Mouse (Mus musculus) thymus, postnatal 25 days (tissue): ENCODE results near the gene Dlgap4.

Source experiments
- DNase-seq: peaks from one replicate; pipeline ENCODE4 v3.0.0; 2022

The Dlgap4 gene

DNA sequence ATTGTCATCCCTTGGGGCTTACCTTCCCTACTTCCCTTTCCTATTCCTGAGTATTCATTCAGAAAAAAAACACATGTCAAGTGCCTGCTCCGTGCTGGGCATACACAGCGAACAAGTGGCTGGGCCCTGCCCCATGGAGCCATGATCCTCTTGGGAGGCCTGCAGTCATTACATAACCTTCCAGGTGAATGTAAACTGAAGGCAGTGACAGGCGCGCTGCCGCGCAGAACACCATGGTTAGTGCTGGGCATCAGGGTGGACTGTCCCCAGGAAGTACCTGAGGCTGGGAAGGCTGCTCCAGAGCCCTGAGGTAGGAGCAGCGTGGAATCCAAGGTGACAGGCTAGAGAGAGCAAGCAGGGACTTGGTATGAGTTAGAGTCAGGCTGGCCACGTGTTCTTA is 7.4 kb downstream of the Dlgap4 start:
- no peak for DNase-seq

DNA sequence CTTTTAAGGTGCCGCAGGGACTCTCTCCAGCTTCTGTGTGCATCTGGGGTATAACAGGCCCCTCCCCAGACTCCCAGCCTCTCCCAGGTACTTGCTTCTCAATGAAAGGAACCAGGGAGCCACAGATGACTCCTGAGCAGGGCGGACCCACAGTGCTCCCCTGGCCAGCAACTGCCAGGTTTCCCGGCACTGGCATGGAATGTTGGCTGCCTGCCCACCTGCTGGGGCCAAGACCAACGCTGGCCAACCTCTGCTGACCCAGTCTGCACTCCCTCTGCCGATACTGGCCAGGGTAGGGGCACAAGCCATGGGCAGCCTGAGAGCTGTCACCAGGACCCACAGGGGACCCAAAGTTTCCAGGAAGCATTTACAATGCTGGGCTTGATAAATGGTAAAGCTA is 7.9 kb downstream of the Dlgap4 start:
- no peak for DNase-seq

DNA sequence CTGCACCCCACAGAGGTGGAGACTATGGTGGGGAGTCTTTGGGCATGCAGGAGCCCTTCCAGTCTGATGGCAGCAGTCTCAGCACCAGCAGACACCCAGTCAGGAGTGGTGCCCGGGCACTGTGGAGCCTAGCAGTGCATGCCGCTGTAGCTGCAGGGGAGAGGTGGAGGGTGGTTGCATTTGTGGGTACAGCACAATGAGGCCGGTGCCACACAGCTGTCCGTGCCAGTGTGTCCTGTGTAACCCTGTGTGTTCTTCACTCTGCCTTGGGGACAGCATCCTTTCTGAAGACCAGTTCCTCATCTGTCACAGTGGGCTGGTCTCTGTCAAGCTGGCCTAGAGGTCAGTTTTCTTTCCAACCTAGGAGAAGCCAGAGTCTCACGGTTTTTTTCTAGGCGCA is 8.7 kb downstream of the Dlgap4 start:
- no peak for DNase-seq

DNA sequence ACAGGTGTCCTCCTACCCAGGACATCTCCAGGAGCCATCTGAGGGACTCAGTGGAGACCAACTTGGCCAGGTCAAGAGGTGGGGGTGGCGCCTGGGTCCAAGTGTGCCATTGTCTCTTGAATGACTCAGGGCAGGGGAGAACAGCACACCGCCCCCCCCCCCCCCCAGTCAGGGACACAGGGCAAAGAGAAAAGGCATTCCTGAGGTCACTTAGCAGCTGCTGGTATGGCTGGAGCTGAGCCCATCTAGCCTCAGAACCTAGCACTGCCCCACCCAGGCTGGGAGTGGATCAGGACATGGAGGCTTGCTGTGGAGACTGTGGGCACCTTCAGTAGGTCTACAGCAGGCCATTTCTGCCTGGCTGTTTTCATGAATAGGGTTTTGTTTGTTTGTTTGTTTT is 9.7 kb downstream of the Dlgap4 start:
- no peak for DNase-seq

DNA sequence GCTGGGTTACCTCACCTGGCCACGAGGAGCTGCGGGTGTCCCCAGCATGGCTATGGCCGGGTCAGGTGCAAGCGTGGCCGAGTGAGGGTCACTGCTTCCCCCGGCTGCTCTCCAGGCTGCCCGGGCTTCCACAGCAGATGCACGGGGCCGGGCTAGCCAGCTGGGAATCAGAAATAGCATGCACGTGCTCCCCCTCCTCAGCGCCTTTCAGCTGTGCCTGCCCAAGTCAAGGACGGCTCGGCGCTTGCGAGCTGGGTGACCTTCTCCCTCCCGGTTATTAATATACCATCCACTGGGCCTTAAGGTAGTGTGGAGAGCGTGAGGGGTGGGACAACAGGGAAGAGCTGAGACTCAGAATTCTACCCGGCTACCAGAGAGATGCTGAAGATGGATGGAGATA is 11.8 kb downstream of the Dlgap4 start:
- DNase-seq: no peak

DNA sequence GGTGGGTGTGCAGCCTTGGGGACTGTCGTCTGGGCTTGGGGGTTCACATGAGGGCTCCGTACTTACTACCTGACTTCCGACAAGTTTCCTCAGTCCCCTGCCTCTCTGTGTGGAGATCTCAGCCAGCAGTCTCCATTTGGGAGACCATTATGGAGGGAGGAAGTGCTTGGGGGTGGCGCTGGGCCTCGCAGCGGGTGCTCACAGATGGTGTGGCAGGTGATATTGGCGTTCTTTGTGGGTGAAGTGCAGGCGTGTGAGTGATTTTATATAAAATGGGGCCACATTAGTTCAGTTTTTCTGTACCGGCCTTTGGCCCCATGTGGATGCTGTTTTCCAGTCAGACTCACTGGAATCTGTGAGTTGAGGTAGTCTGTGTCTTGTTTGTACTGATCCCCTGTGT is 12.6 kb downstream of the Dlgap4 start:
- no peak for DNase-seq

DNA sequence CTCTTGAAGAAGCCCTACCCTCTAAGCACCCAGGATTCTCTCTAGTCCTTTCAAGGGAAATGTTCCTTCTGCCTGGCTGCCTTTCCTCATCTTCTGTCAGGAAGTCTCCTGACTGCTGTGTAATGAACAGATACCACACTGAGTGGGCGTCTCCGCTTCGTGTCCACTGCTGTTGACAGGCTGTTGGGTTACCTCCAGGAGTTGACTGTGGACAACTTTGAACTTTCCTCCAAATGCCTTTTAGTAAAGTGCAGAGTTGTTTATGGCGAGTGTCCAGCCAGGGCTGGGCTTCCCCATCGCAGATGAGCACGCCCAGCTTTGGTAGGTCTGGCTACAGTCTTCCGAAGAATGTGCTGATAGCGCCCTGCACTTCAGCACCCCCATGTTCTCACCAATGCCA is 13.0 kb downstream of the Dlgap4 start:
- no peak for DNase-seq

DNA sequence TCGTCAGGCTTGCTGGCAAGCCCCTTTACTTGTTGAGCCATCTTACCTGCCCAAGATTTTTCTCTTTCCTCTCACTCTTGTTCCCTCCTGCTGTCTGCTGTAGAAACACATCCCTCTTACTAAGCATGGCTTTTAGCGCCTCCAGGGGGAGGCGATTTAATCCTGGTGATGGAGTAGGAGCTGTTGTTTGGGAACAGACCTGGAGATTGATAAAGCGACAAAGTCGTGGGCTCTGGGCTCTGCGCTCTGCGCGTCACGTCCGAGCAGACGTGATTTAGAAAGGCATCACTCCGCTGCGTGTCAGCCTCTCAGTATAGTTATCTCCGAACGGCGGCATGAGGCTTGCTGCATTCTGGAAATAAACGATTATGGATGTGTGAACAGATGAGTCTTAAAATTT is 14.4 kb downstream of the Dlgap4 start:
- DNase-seq: no peak

DNA sequence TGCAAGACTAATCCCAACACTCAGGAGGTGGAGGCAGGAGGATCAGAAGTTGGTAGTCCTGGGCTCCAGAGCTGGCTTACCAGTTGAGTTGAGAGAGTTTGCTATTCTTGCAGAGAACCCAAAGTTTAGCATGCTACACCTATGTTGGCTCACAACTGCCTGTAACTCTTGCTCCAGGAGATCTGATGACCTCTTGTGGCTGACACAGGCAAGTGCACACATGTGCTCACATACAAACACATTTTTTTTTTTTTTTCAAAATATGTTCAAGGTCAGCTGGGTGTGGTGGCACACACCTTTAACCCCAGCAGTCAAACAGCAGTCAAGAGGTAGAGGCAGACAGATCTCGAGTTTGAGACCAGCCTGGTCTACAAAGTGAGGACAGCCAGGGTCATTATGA is 16.8 kb downstream of the Dlgap4 start:
- no peak for DNase-seq

DNA sequence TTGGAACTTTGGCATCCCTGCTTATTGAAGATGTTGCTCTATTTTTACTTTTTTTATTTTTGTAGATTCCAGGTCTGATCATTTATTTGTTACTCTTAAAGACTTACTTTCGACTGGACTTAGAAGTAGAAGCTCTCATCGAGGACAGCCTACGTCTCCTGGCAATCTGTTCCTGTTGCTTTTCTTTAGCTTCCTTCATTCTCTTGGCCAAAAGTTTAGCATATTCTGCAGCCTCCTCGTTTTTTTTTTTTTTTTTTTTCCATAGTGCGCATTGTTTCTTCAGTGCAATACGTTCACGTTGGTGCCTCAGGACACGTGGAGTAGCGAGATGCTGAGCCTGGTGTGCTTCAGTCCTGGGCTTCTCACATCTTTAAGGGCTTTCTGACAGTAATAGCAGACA is 19.2 kb downstream of the Dlgap4 start:
- DNase-seq: no peak

DNA sequence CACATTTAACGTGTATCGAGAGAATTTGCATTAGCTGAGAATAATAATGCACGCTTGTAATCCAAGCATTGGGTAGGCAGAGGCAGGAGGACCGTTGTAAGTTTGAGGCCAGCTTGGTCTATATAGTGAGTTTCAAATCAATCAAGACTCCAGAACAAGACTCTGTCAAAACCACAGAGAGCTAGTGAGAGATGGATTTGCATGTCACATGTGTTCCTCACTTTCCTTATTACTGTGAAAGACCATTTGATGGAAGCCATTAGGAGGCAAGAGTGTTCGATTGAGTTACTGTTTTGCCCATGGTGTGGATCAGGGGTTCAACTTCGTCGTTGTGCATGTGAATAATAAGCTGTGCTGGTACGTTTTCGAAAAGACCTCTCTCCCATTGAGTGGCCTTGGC is 21.6 kb downstream of the Dlgap4 start:
- no peak for DNase-seq

DNA sequence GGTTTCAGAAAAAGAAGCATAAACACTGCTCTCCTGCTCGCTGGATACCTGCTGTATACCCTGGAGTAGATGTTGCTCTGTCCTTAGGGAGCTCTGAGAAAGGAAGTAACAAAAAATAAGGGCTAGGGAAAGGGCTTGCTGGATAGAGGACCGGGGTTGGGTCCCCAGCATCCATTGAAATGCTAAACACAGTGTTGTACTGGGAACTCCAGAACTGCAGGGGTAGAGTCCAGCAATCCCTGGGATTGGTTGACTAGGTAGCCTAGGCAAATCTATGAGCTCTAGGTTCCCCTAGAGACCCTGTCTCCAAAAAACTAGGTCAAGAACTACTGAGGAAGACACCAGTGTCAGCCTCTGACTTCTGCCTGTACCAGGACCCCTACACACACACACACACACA is 27.6 kb downstream of the Dlgap4 start:
- no peak for DNase-seq

DNA sequence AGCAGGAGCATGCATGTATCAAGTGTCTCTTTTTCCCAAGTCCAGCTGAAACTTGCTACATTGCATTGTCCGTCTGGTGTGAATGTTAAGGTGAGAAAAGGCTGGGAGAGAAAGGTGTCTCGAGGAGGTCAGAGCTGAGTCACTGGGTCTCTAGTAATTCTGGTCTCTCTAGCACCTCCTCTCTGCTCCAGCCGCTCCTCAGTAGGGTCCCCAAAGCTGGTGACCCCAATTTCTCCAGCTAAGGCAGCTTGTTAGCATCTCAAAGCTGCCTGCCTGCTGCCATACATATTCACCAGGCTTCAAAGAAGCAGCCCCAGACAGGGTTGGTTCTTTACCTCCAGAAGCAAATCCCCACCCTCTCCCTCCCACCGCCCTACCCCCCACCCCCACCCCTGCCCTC is 29.4 kb downstream of the Dlgap4 start:
- no peak for DNase-seq

DNA sequence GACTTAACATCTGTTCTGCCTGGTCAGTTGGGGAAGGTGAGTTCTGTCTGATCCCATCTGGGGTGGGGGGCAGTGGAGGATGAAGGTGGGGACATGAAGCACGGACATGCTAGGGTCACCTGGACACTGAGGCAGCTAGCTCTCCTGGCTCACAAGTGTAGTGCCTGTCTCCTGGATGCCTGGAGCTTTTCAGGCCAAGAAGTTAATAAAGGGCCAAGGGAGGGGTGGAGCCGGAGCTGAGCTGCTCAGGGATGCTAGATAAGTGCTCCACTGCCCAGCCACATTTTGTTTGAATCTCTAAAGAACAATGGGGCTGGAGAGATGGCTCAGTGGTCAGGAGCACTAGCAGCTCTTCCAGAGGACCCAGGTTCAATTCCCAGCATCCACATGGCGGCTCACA is 29.9 kb downstream of the Dlgap4 start:
- DNase-seq: no peak

DNA sequence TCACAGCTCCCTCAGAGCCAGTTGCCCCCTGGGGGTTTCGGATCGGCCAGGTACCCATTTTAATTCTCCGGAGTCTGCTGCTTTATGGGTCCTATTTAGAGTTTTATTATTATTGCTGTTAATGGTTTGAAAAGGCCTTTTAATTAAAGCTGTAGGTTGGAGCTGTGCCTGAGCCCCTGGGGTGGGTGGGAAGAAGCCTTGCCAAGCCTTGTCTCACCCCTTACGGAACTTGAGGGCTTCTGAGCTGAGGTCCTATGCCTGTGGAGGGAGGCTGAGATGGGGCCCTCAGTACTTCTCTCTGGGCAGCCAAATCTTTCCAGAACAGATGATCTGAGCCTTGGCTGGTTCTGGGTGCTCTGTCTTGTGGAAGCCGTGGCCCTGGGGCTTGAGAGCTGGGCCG is 31.6 kb downstream of the Dlgap4 start:
- DNase-seq: no peak

DNA sequence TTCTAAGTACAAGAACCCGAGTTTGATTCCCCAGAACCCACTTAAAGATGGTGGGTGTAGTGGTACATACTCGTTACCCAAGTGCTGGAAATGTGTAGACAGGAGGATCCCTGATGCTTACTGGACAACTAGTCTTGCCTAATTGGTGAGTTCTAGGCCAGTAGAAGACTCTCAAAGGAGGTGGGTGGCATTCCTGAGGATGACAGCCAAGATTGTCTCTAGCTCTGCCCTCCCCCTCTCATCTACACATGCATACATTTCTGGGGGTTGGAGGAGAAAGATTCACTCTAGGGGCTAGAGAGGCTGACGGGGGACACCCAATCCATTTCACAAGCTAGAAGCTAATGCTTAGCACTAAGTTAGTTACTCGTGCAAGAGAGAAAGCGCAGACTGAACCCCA is 33.4 kb downstream of the Dlgap4 start:
- DNase-seq: no peak

DNA sequence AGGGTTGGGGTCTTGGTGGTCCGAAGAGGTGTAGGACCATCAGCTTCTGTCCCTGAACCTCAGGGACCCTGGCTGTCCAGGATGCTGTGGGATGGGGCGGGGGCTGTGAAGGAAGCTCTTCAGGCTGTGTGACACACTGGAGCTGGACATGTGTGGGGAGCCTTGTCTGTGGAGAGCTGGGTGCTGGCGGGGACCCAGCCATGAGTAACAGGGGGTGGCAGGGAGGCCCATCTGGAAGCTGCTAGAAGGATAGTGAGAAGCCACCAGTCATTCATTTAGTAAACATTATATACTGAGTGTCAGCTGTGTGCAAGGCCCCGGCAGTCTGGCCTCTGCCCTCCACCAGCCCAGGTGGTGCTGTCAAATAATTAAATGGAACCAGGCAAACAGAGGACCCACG is 34.5 kb downstream of the Dlgap4 start:
- DNase-seq: no peak

DNA sequence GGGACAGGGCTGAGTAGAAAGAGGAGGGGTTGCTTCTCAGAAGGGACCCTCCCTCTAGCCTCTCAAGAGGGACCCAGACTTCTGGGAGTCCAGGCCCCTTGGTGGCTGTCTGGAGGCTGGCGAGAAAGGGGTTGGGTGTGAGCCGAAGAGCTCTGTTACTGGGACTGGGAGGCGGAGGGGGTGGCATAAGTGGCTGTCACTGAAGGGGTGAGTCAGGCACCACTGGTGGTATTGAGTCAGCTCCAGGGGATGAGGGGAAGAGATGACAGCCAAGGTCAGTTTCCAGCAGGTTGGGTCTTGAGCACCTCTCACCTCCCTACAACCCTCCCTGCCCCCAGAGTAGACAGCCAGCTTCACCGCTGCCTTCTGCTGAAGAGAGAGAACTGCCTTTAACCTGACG is 35.9 kb downstream of the Dlgap4 start:
- DNase-seq: no peak

DNA sequence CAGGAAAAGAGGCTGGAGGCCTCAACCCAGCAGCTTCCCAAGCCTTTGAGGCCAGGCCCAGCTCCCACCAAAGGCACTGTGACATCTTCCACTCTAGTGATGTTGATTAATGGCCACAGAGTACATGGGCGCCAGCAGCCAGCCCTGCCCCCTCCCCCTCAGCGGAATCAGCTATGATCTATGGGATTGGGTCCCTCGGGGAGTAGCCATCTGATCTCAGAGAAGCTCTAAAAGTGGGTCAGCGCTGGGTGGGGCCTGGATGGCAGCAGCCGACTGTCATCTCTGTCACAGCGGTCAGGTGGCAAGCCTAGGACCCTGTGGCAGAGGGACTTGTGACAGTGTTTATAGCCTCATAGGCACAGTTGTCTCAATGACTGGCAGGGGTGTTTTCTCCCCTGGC is 37.5 kb downstream of the Dlgap4 start:
- DNase-seq: no peak

DNA sequence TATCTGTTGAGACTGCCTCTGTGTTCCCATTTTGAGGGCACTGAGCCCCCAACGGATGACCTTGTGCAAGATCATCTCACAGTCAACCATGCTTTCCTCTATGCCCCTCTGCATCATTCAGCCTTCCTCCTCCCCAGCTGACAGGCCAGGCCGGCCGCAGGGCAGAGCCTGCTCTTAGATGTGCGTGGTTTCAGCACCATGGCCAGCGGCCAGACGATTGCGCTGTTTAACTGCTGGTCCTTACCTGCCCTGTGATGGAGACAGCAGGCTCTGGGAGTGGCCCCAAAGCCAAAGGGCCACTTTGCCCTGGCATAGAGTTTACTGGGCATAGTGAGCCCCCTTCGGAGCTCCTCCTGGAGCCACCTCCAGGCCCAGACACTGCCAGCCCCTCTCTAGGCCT is 39.3 kb downstream of the Dlgap4 start:
- DNase-seq: peak; percentile 35

DNA sequence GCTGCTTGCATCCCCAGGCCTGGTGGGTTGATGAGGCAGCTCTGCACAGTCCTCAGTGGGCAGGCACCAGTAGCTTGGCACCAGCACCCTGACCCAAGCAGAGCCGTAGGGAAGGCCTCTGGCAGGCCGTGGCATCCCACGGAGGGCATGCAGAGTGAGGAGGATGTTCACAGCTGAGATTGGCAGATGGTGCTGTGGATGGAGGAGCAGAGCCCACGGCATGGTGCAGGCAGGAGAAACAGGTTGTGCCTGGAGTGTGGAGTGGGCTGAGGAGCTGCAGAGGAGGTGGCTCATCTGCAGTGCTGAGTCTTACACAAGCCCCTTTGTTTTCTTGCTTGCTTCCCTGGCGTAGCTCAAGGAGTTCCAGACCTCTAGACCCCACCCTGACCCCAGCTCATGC is 40.6 kb downstream of the Dlgap4 start:
- DNase-seq: no peak

DNA sequence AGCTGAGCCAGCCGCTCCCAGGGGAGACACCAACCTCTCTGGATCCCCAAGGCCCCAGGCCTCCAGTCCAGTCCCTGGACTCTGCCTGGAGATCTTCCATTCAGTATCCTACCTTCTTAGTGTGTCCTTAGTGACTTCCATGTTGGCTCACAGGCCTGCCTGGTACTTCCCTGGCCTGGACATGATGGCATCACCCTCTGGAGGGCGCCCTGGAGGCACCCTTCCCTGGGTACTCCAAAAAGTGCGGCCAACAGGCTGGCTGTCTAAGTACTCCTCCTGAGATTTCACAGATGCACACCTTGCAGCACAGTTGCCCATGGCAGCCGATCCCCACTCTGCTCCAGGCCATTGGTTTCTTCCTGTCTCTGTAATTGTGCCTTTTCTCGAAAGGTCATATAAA is 42.1 kb downstream of the Dlgap4 start:
- no peak for DNase-seq

DNA sequence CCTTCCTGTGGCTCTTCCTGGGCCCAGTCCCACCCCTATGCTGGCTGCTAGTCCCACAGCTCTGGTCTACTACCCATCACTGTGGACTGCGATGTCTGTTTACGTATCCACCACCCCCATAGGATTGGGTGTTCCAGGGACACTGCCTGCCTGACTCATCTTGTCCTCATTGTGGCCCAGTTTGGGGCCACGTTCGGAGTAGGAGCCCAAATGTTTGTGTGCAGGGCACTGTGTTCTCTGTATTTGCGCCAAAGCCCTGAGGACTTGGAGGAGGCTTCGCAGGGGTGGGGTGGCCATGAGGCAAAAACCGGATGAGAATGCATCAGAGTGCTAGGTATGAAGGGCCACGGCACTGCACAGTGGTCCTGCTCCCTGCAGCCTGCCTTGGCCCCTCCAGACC is 44.0 kb downstream of the Dlgap4 start:
- DNase-seq: no peak

DNA sequence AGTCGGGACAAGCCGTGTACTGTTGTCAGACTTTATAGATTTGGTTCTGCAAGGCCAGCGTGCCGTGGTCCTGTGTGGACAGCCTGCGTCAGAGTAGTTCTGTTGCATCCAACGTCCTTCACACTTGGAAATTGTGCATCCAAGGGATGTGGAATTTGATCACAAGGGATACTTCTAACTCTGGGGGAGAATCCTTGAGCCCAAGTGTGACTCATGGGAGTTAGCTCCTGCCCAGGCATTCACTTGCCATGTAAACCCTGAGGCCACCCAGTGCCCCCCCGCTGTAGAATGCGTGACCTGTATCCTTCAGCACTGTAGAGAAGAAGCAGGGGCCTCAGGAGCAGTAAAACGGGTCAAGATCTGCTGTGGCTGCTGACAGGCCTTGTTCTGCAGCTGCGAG is 44.7 kb downstream of the Dlgap4 start:
- DNase-seq: no peak

DNA sequence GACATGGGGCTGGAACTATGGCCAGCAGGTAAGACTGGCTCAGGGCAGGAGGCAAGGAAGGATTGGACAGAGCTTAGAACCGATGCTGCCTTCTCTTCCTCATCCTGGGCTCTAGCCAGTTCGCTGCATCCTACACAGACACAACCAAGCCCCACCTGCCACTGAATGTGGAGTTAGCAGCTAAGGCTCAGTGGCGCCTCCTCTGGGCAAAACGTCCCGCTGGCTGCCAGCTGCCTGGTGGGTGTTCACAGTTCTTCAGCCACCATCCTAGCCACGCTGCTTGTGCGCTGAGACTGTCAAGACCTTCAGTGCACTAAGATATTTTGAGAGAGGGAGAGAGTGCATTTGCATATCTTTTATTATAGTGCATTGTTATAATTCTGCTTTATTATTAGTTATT is 45.2 kb downstream of the Dlgap4 start:
- DNase-seq: no peak

DNA sequence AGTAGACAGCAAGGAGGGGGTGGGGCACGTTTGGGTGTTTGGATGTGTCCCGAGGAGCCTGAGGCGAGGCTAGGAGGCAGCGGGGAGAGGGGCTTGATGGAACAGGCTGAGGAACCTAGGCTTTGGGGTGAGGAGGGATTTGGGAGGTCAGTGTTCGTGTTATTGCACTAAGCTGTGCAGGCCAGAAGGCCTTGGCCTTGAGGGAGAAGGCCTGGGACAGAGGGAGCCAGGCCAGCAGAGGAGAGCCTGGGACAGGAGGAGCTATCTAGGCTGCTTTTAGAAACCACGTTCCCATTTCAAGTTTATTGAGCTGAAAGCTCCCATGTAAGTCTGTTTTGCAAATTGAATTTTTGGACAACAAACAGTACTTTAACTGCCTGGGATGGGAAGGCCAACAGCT is 46.5 kb downstream of the Dlgap4 start:
- DNase-seq: no peak

DNA sequence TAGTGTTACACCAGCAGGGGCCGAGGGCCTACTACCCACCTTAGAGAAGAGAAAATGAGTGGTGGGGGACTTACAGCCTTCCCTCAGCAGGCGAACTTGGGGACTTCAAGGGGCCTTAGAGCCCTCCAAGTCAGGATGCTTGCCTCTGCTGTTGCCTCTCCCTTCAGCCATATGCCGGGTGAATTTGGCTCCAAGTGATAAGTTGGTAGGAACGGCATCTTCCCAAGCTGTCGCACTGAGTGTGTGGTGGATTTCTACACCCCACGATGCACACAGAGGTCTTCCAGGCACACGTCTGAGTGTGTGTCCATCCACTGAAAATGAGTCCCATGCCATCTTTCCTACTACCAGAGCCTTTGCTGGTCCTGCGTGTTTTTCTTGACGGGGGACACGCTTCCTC is 49.7 kb downstream of the Dlgap4 start:
- DNase-seq: no peak
